Mouse (Mus musculus): ENCODE measurements around the gene Nmnat1. TPM values are rescaled to one million over a fixed set of nuclear protein-coding genes. Genes with fewer than 3 reads are reported as not detected.

Gene Nmnat1
- polyA plus RNA-seq, 1 experiment from 2014 or later: 14.7 TPM

GRCm38 (mm10) chr4:149426325-149427199, 58.4 kb downstream of the Nmnat1 start, which contains the start of gene Ube4b:
Ube4b (minus strand) TSS chr4:149426749.
- Histone ChIP-seq H3K4me2 (peak within 1 kb of the TSS; percentile 80), H3K9ac (peak within 1 kb of the TSS; percentile 86), H3K4me1 (peaks cover 17% of the 10 kb centered on the region), H3K9me3 (no peaks in the 10 kb centered on the region), H3K27me3 (no peaks in the 10 kb centered on the region), H3K27ac (peak within 1 kb of the TSS; percentile 99), H3K4me3 (replicated peaks) (peak within 1 kb of the TSS; percentile 94), H3K36me3 (replicated peaks) (no peaks in the 10 kb centered on the region)
- ATAC-seq (ENCODE audit: low FRiP score): peak; percentile 95
- WGBS: under 1% methylated on average over 48 of the region's 50 CpGs

GRCm38 (mm10) chr4:149425801-149426292, 59.2 kb downstream of the Nmnat1 start:
- H3K36me3 ChIP-seq (replicated peaks): no peaks in the 10 kb centered on the region
- no peaks in the 10 kb centered on the region for H3K9me3 ChIP-seq
- no peaks in the 10 kb centered on the region for H3K27me3 ChIP-seq
- peak; percentile 76 for ATAC-seq (ENCODE audit: low FRiP score)
- H3K27ac ChIP-seq: peak overlapping the region; percentile 99
- peak overlapping the region; percentile 86 for H3K9ac ChIP-seq
- H3K4me2 ChIP-seq: peak overlapping the region; percentile 80
- WGBS: under 1% methylated on average over 35 of the region's 35 CpGs
- H3K4me1 ChIP-seq: peaks cover 21% of the 10 kb centered on the region
- peak overlapping the region; percentile 94 for H3K4me3 ChIP-seq (replicated peaks)

GRCm38 (mm10) chr4:149424755-149425154, 60.2 kb downstream of the Nmnat1 start:
- H3K27ac ChIP-seq: 0 out of 2 replicates have a peak overlapping the region, but pooled peaks have one; percentile 5
- ATAC-seq (ENCODE audit: low FRiP score): no peak
- H3K9ac ChIP-seq: peak overlapping the region; percentile 86
- peak overlapping the region; percentile 80 for H3K4me2 ChIP-seq
- no peaks in the 10 kb centered on the region for H3K36me3 ChIP-seq (replicated peaks)
- no peaks in the 10 kb centered on the region for H3K9me3 ChIP-seq
- WGBS: 2% methylated on average over 9 of the region's 9 CpGs
- H3K27me3 ChIP-seq: no peaks in the 10 kb centered on the region
- H3K4me1 ChIP-seq: peaks cover 21% of the 10 kb centered on the region
- peak overlapping the region; percentile 94 for H3K4me3 ChIP-seq (replicated peaks)

GRCm38 (mm10) chr4:149417854-149418365, 67.1 kb downstream of the Nmnat1 start:
- ATAC-seq (ENCODE audit: low FRiP score): no peak
- H3K4me1 ChIP-seq: peaks cover 30% of the 10 kb centered on the region
- WGBS: 86% methylated on average over 5 of the region's 5 CpGs
- H3K27ac ChIP-seq: no peak overlapping the region
- no peak overlapping the region for H3K9ac ChIP-seq
- H3K9me3 ChIP-seq: no peaks in the 10 kb centered on the region
- no peaks in the 10 kb centered on the region for H3K36me3 ChIP-seq (replicated peaks)
- H3K27me3 ChIP-seq: no peaks in the 10 kb centered on the region
- no peak overlapping the region for H3K4me3 ChIP-seq (replicated peaks)
- H3K4me2 ChIP-seq: no peak overlapping the region

Other genes starting within 250 kb of the Nmnat1 start
- gene Kif1b, start 177.5 kb downstream of the Nmnat1 start, polyA plus RNA-seq (2016; fragmentation: Nextera tagmentation; extraction: Ambion mirVana): 123 and 124 TPM in 2 replicates
- gene Ube4b, start 58.5 kb downstream of the Nmnat1 start, polyA plus RNA-seq (2016; fragmentation: Nextera tagmentation; extraction: Ambion mirVana): 68.9 and 76.0 TPM in 2 replicates
- gene Rbp7, start 30.2 kb downstream of the Nmnat1 start, polyA plus RNA-seq (2016; fragmentation: Nextera tagmentation; extraction: Ambion mirVana): not detected in 2 replicates
- gene Tmem274, start 7.8 kb downstream of the Nmnat1 start, polyA plus RNA-seq (2016; fragmentation: Nextera tagmentation; extraction: Ambion mirVana): 0.55 and 0.69 TPM in 2 replicates
- gene Lzic, start within 50 bp of the Nmnat1 start, polyA plus RNA-seq (2016; fragmentation: Nextera tagmentation; extraction: Ambion mirVana): 48.9 and 53.6 TPM in 2 replicates
- 83.9 and 84.8 TPM in 2 replicates for gene Ctnnbip1, start 33.0 kb upstream of the Nmnat1 start, polyA plus RNA-seq (2016; fragmentation: Nextera tagmentation; extraction: Ambion mirVana)
- gene Clstn1, start 101.3 kb upstream of the Nmnat1 start, polyA plus RNA-seq (2016; fragmentation: Nextera tagmentation; extraction: Ambion mirVana): 58.1 and 75.4 TPM in 2 replicates
- gene Pik3cd, start 217.4 kb upstream of the Nmnat1 start, polyA plus RNA-seq (2016; fragmentation: Nextera tagmentation; extraction: Ambion mirVana): 9.4 and 10.4 TPM in 2 replicates